Mouse (Mus musculus) C2C12 (cell line): ENCODE measurements around the gene Sec22c. TPM values are rescaled to one million over a fixed set of nuclear protein-coding genes. Genes with fewer than 3 reads are reported as not detected.

Experiments used
- H3K27me3 ChIP-seq: one replicate; pipeline ENCODE4 v1.6.1; 2011; ENCODE audit not compliant: control insufficient read depth, insufficient read depth, insufficient read length
- H3K36me3 ChIP-seq: one replicate; pipeline ENCODE4 v1.6.1; 2011; ENCODE audit not compliant: control insufficient read depth, insufficient read depth
- H3K4me3 ChIP-seq: one replicate; pipeline ENCODE4 v1.5.1; 2011; ENCODE audit warnings: mild to moderate bottlenecking, control low read depth; ENCODE audit not compliant: poor library complexity, insufficient read depth, severe bottlenecking
- H3K79me2 ChIP-seq: one replicate; pipeline ENCODE4 v1.6.1; 2011; ENCODE audit not compliant: control insufficient read depth, insufficient read depth
- H3K79me3 ChIP-seq: one replicate; pipeline ENCODE4 v1.6.1; 2011; ENCODE audit warnings: low read depth, control low read depth
- H3ac ChIP-seq: one replicate; pipeline ENCODE3; 2011; ENCODE audit warnings: low read depth; ENCODE audit not compliant: control insufficient read depth, insufficient read length
- CEBPB ChIP-seq: IDR thresholded peaks from one replicate; pipeline ENCODE4 v1.6.1; 2011; ENCODE audit warnings: low read depth, mild to moderate bottlenecking, control low read depth, moderate library complexity
- CTCF ChIP-seq: IDR thresholded peaks from one replicate; pipeline ENCODE4 v1.5.1; 2011; ENCODE audit not compliant: control insufficient read depth, insufficient read depth, insufficient read length
- FOSL1 ChIP-seq: IDR thresholded peaks from one replicate; pipeline ENCODE4 v1.8.0; 2011; ENCODE audit warnings: mild to moderate bottlenecking, low read length; ENCODE audit not compliant: poor library complexity, insufficient read depth, severe bottlenecking
- MAX ChIP-seq: IDR thresholded peaks from one replicate; pipeline ENCODE4 v1.6.1; 2011; ENCODE audit warnings: mild to moderate bottlenecking, control low read depth
- MYOD1 ChIP-seq: IDR thresholded peaks from one replicate; pipeline ENCODE4 v1.6.1; 2011; ENCODE audit warnings: low read depth; ENCODE audit not compliant: control insufficient read depth, insufficient read length
- MYOG ChIP-seq: IDR thresholded peaks from one replicate; pipeline ENCODE4 v1.6.1; 2011; ENCODE audit not compliant: control insufficient read depth, insufficient read length; ENCODE audit errors: extremely low read depth
- USF1 ChIP-seq: IDR thresholded peaks from one replicate; pipeline ENCODE4 v1.6.1; 2011; ENCODE audit warnings: low read depth, mild to moderate bottlenecking, control low read depth, moderate library complexity
- polyA plus RNA-seq: library from polyadenylated mRNA; unstranded; fragments of >200 nt; fragmentation: generic; extraction: Trizol; gene quantifications from one replicate; pipeline ENCODE4 v1.2.1, GENCODE M21; 2012; ENCODE audit warnings: missing spikeins

Sec22c gene
- polyA plus RNA-seq, 1 experiment = 8.0 TPM

- Histone ChIP-seq H3K79me2 (peaks cover 20% of the 10 kb centered on the region), H3K4me3 (no peak overlapping the region), H3ac (no peak overlapping the region), H3K36me3 (peaks cover 55% of the 10 kb centered on the region), H3K27me3 (no peaks in the 10 kb centered on the region), H3K79me3 (peaks cover 1% of the 10 kb centered on the region)
- TF ChIP-seq MYOG (no peak), CEBPB (no peak), MYOD1 (no peak), MAX (no peak), FOSL1 (no peak), CTCF (no peak), USF1 (no peak)
Observed at GRCm38 (mm10) chr9:121740490-121740889, 35.2 kb upstream of the Sec22c start.

- TF ChIP-seq FOSL1 = no peak
- TF ChIP-seq USF1 = no peak
- no peak for TF ChIP-seq MYOD1
- TF ChIP-seq CEBPB = no peak
- TF ChIP-seq MYOG = no peak
- no peak for TF ChIP-seq CTCF
- no peak for TF ChIP-seq MAX
- Histone ChIP-seq H3K79me3 (peaks cover 46% of the 10 kb centered on the region), H3K4me3 (peak overlapping the region; percentile 63), H3ac (peak overlapping the region; percentile 97), H3K36me3 (peaks cover 13% of the 10 kb centered on the region), H3K79me2 (peaks cover 55% of the 10 kb centered on the region), H3K27me3 (no peaks in the 10 kb centered on the region)
Observed at GRCm38 (mm10) chr9:121719347-121720331, 14.3 kb upstream of the Sec22c start.

- H3K4me3 ChIP-seq = peak within 1 kb of the TSS; percentile 63
- TF ChIP-seq MAX (peak; percentile 92), MYOD1 (no peak)
- peaks cover 47% of the 10 kb centered on the region for H3K79me2 ChIP-seq
- H3ac ChIP-seq = peak within 1 kb of the TSS; percentile 97
- H3K36me3 ChIP-seq = peaks cover 13% of the 10 kb centered on the region
- no peaks in the 10 kb centered on the region for H3K27me3 ChIP-seq
- H3K79me3 ChIP-seq = peaks cover 40% of the 10 kb centered on the region
Observed at GRCm38 (mm10) chr9:121718792-121719318, 13.6 kb upstream of the Sec22c start, which contains the start of gene Nktr. Gene Nktr (plus strand): TSS chr9:121719169.

GRCm38 (mm10) chr9:121718070-121718705, 12.9 kb upstream of the Sec22c start:
- peaks cover 40% of the 10 kb centered on the region for H3K79me2 ChIP-seq
- no peak overlapping the region for H3ac ChIP-seq
- peak overlapping the region; percentile 23 for H3K4me3 ChIP-seq
- peaks cover 33% of the 10 kb centered on the region for H3K79me3 ChIP-seq
- TF ChIP-seq MYOD1 (no peak), FOSL1 (no peak), USF1 (no peak), CEBPB (no peak), MYOG (no peak), CTCF (no peak)
- H3K36me3 ChIP-seq = peaks cover 14% of the 10 kb centered on the region
- H3K27me3 ChIP-seq = no peaks in the 10 kb centered on the region

- H3K27me3 ChIP-seq = no peaks in the 10 kb centered on the region
- H3ac ChIP-seq = no peak overlapping the region
- H3K79me3 ChIP-seq = peaks cover 24% of the 10 kb centered on the region
- H3K4me3 ChIP-seq = no peak overlapping the region
- peaks cover 34% of the 10 kb centered on the region for H3K79me2 ChIP-seq
- no peak for TF ChIP-seq MAX
- no peak for TF ChIP-seq MYOG
- no peak for TF ChIP-seq CTCF
- TF ChIP-seq MYOD1 = no peak
- TF ChIP-seq FOSL1 = no peak
- no peak for TF ChIP-seq CEBPB
- no peak for TF ChIP-seq USF1
- peaks cover 18% of the 10 kb centered on the region for H3K36me3 ChIP-seq
Observed at GRCm38 (mm10) chr9:121717048-121717447, 11.8 kb upstream of the Sec22c start.
